Mouse (Mus musculus): ENCODE data around the gene Ror2.

The Ror2 gene

GRCm38 (mm10) chr13:53275778-53276177 lies 10.1 kb downstream of the Ror2 start:
- no peak for DNase-seq (ENCODE audit: low read depth in 1 of 2, low spot score in 2 of 2)

GRCm38 (mm10) chr13:53274771-53275170 lies 11.2 kb downstream of the Ror2 start:
- no peak for DNase-seq (ENCODE audit: low read depth in 1 of 2, low spot score in 2 of 2)

GRCm38 (mm10) chr13:53271595-53271994 lies 14.3 kb downstream of the Ror2 start:
- DNase-seq (ENCODE audit: low read depth in 1 of 2, low spot score in 2 of 2), result no peak

- DNase-seq (ENCODE audit: low read depth in 1 of 2, low spot score in 2 of 2), result no peak
These were observed 15.4 kb downstream of the Ror2 start for GRCm38 (mm10) chr13:53270549-53270948.

- no peak for DNase-seq (ENCODE audit: low read depth in 1 of 2, low spot score in 2 of 2)
These were observed 17.4 kb downstream of the Ror2 start for GRCm38 (mm10) chr13:53268541-53268940.

- no peak for DNase-seq (ENCODE audit: low read depth in 1 of 2, low spot score in 2 of 2)
These were observed 18.1 kb downstream of the Ror2 start for GRCm38 (mm10) chr13:53267849-53268248.

- no peak for DNase-seq (ENCODE audit: low read depth in 1 of 2, low spot score in 2 of 2)
These were observed 18.8 kb downstream of the Ror2 start for GRCm38 (mm10) chr13:53267155-53267554.

GRCm38 (mm10) chr13:53266543-53266951 lies 19.4 kb downstream of the Ror2 start:
- DNase-seq (ENCODE audit: low read depth in 1 of 2, low spot score in 2 of 2), result no peak

- DNase-seq (ENCODE audit: low read depth in 1 of 2, low spot score in 2 of 2), result no peak
These were observed 21.0 kb downstream of the Ror2 start for GRCm38 (mm10) chr13:53264896-53265295.

GRCm38 (mm10) chr13:53262509-53263250 lies 23.2 kb downstream of the Ror2 start:
- DNase-seq (ENCODE audit: low read depth in 1 of 2, low spot score in 2 of 2), result no peak

- no peak for DNase-seq (ENCODE audit: low read depth in 1 of 2, low spot score in 2 of 2)
These were observed 24.7 kb downstream of the Ror2 start for GRCm38 (mm10) chr13:53261106-53261771.

- no peak for DNase-seq (ENCODE audit: low read depth in 1 of 2, low spot score in 2 of 2)
These were observed 27.0 kb downstream of the Ror2 start for GRCm38 (mm10) chr13:53258943-53259342.

- no peak for DNase-seq (ENCODE audit: low read depth in 1 of 2, low spot score in 2 of 2)
These were observed 27.4 kb downstream of the Ror2 start for GRCm38 (mm10) chr13:53258497-53258896.

GRCm38 (mm10) chr13:53253255-53253654 lies 32.7 kb downstream of the Ror2 start:
- no peak for DNase-seq (ENCODE audit: low read depth in 1 of 2, low spot score in 2 of 2)

- DNase-seq (ENCODE audit: low read depth in 1 of 2, low spot score in 2 of 2), result no peak
These were observed 37.1 kb downstream of the Ror2 start for GRCm38 (mm10) chr13:53248586-53249401.

- DNase-seq (ENCODE audit: low read depth in 1 of 2, low spot score in 2 of 2), result no peak
These were observed 37.8 kb downstream of the Ror2 start for GRCm38 (mm10) chr13:53248080-53248479.

GRCm38 (mm10) chr13:53247175-53247574 lies 38.7 kb downstream of the Ror2 start:
- no peak for DNase-seq (ENCODE audit: low read depth in 1 of 2, low spot score in 2 of 2)

- no peak for DNase-seq (ENCODE audit: low read depth in 1 of 2, low spot score in 2 of 2)
These were observed 41.8 kb downstream of the Ror2 start for GRCm38 (mm10) chr13:53244151-53244550.

GRCm38 (mm10) chr13:53237455-53237854 lies 48.5 kb downstream of the Ror2 start:
- DNase-seq (ENCODE audit: low read depth in 1 of 2, low spot score in 2 of 2), result no peak

- DNase-seq (ENCODE audit: low read depth in 1 of 2, low spot score in 2 of 2), result no peak
These were observed 49.2 kb downstream of the Ror2 start for GRCm38 (mm10) chr13:53236434-53237401.

- no peak for DNase-seq (ENCODE audit: low read depth in 1 of 2, low spot score in 2 of 2)
These were observed 50.0 kb downstream of the Ror2 start for GRCm38 (mm10) chr13:53235953-53236352.

Measured in monocyte, adult 2 months (primary cell).